9 mouse cellular contexts compared by ENCODE assay signal in the genomic region with DNA sequence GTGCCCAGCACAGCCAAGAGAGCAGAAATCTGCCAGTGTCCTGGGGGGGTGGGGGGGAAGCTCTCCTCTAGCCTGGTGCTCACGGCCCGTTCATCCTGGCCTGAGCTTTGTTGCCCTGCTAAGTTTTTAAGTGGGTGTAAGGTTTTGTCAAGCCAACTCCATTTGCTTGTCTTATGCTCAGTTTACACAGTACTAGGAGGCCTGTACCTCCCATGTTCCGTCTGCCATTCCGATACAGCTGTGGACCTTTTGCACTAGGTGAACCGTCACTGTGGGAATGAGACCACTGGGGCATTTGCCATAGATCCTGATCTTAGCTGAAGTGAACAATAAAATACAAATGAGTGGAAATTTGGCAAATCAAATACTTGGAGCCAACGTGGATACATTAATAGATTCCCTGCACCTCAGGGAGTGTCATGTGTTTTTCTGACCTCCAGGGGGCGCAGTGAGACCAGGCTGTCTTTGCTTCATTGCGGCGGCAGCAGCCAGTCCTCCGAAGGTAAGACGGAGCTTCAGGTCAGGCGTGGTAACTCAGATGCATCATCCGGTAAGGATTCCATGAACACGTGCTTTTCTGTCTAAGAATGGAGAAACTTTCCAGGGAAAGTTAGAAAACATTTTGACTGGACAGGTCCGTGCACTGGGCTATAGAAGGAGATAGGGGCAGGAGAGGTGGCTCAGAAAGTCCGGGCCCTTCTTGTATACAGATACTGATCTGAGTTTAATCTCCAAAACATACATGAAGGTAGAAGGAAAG. TPM values are rescaled to one million over a fixed set of nuclear protein-coding genes. Genes with fewer than 3 reads are reported as not detected.
DNase-seq lines count a peak whose midpoint lies in the region; ATAC-seq and TF ChIP-seq lines count a peak whose summit lies in the region.
"Had no signal": no experiment of that assay in that cellular context is flagged by ENCODE, and none has a peak within 500 bp of the region (broad histone marks: within the 10 kb centered on the region; RNA-seq: fewer than 3 reads in every experiment).

No protein-coding gene starts in this region.

- no peak overlapping the region for H3K4me2 ChIP-seq in heart, embryonic 11.5 days
- no peak overlapping the region for H3K4me2 ChIP-seq in intestine, embryonic 16.5 days (ENCODE audit: low read depth, low read length)
- no peak overlapping the region for H3K4me2 ChIP-seq in midbrain, embryonic 16.5 days (ENCODE audit: low read length)

- no peak overlapping the region for H3K4me3 ChIP-seq in heart, adult 2 months
- H3K4me3 ChIP-seq in heart, embryonic 11.5 days (ENCODE audit: low read depth, low read length) = no peak overlapping the region
- no peak overlapping the region for H3K4me3 ChIP-seq in intestine, embryonic 16.5 days (ENCODE audit: low read length)
- no peak overlapping the region for H3K4me3 ChIP-seq in midbrain, embryonic 16.5 days (ENCODE audit: low read depth, low read length)

- H3K4me1 ChIP-seq in heart, adult 2 months (ENCODE audit: control insufficient read depth, insufficient read depth, low read length) = no peaks in the 10 kb centered on the region
- H3K4me1 ChIP-seq in heart, embryonic 11.5 days (ENCODE audit: control insufficient read depth, insufficient read depth, low read length) = no peaks in the 10 kb centered on the region
- H3K4me1 ChIP-seq in intestine, embryonic 16.5 days (ENCODE audit: control insufficient read depth, insufficient read depth, low read length) = no peaks in the 10 kb centered on the region
- H3K4me1 ChIP-seq in midbrain, embryonic 16.5 days (ENCODE audit: control insufficient read depth, insufficient read depth, low read length) = no peaks in the 10 kb centered on the region

- H3K36me3 ChIP-seq in heart, adult 2 months (ENCODE audit: control insufficient read depth, insufficient read depth, low read length) = no peaks in the 10 kb centered on the region
- H3K36me3 ChIP-seq in heart, embryonic 11.5 days (ENCODE audit: control insufficient read depth, insufficient read depth, low read length) = no peaks in the 10 kb centered on the region
- H3K36me3 ChIP-seq in intestine, embryonic 16.5 days (ENCODE audit: control insufficient read depth, insufficient read depth, low read length) = no peaks in the 10 kb centered on the region
- no peaks in the 10 kb centered on the region for H3K36me3 ChIP-seq in midbrain, embryonic 16.5 days (ENCODE audit: control insufficient read depth, insufficient read depth, low read length)

- no peaks in the 10 kb centered on the region for H3K9me3 ChIP-seq in heart, embryonic 11.5 days (replicated peaks; ENCODE audit: control insufficient read depth, low read length)
- H3K9me3 ChIP-seq in intestine, embryonic 16.5 days (ENCODE audit: control insufficient read depth, low read length) = no peaks in the 10 kb centered on the region
- no peaks in the 10 kb centered on the region for H3K9me3 ChIP-seq in midbrain, embryonic 16.5 days (replicated peaks; ENCODE audit: control insufficient read depth, low read length, poor library complexity, severe bottlenecking)

- TF ChIP-seq POLR2A in heart, adult 2 months (IDR thresholded peaks at IDR 0.05; ENCODE audit: insufficient read depth, low read depth, low read length) = no peak

- ATAC-seq in heart, embryonic 11.5 days (replicated peaks; ENCODE audit: insufficient number of reproducible peaks, low FRiP score, low TSS enrichment) = no peak
- ATAC-seq in intestine, embryonic 16.5 days = peak; percentile 46; the same call in 1 of the 2 replicates
- ATAC-seq in midbrain, embryonic 16.5 days = peak; percentile 82

- no peaks in the 10 kb centered on the region for H3K79me2 ChIP-seq in heart, adult 2 months (replicated peaks; ENCODE audit: control insufficient read depth, insufficient read depth, low read length)

- H3K27ac ChIP-seq in heart, adult 2 months = no peak overlapping the region
- H3K27ac ChIP-seq in heart, embryonic 11.5 days (ENCODE audit: low read depth, low read length) = no peak overlapping the region
- H3K27ac ChIP-seq in intestine, embryonic 16.5 days (ENCODE audit: low read length) = no peak overlapping the region
- H3K27ac ChIP-seq in midbrain, embryonic 16.5 days (ENCODE audit: low read length) = no peak overlapping the region
- H3K27ac ChIP-seq: macrophage had no signal

- no peak overlapping the region for H3K9ac ChIP-seq in heart, adult 2 months (ENCODE audit: low read depth, low read length)
- H3K9ac ChIP-seq in heart, embryonic 11.5 days (ENCODE audit: low read depth, low read length) = no peak overlapping the region
- H3K9ac ChIP-seq in intestine, embryonic 16.5 days (ENCODE audit: low read depth, low read length) = no peak overlapping the region
- H3K9ac ChIP-seq in midbrain, embryonic 16.5 days (ENCODE audit: low read depth, low read length) = no peak overlapping the region

- intact Hi-C loops in heart, adult 2 months (cut with DNase I) = loop anchor here (2.0 to 5.0 kb wide), 3 partner anchors 170 to 417 kb away; no protein-coding TSS in a partner anchor
- intact Hi-C loops in left cerebral cortex, postnatal 36 days (cut with DNase I) = loop anchor here (10.0 kb wide), 2 partner anchors 420 to 1130 kb away; no protein-coding TSS in a partner anchor

- TF ChIP-seq EP300 in heart, adult 2 months (IDR thresholded peaks at IDR 0.05; ENCODE audit: insufficient read depth, low read depth, low read length) = peak; percentile 66; the same call in 1 of the 2 replicates

- H3K27me3 ChIP-seq in heart, adult 2 months (ENCODE audit: control insufficient read depth, insufficient read depth, low read length) = no peaks in the 10 kb centered on the region
- H3K27me3 ChIP-seq in heart, embryonic 11.5 days (ENCODE audit: control insufficient read depth, insufficient read depth, low read length) = no peaks in the 10 kb centered on the region
- no peaks in the 10 kb centered on the region for H3K27me3 ChIP-seq in intestine, embryonic 16.5 days (replicated peaks; ENCODE audit: control insufficient read depth, insufficient read depth, low read length)
- H3K27me3 ChIP-seq in midbrain, embryonic 16.5 days (ENCODE audit: control insufficient read depth, insufficient read depth, low read depth, low read length) = no peaks in the 10 kb centered on the region

- peak; percentile 95 for TF ChIP-seq CTCF in heart, adult 2 months (IDR thresholded peaks at IDR 0.05)

- DNase-seq in heart, adult 2 months = peak; percentile 46 to 74
- DNase-seq in cerebellum, adult 9-11 months = peak; percentile 20
- DNase-seq in frontal cortex, postnatal 10 days (ENCODE audit: low spot score in 2 of 2) = peak; percentile 38 to 64
- peak; percentile 47 to 57 for DNase-seq in left cerebral cortex, postnatal 36 days (ENCODE audit: low spot score in 2 of 2)
- peak; percentile 54 to 81 for DNase-seq in spleen, postnatal 4 days (ENCODE audit: low spot score in 2 of 2)

- 44% methylated on average over 16 of the region's 16 CpGs for WGBS in heart, adult 2 months
- 39% methylated on average over 16 of the region's 16 CpGs for WGBS in heart, embryonic 11.5 days (ENCODE audit: insufficient replicate concordance)
- 37% methylated on average over 16 of the region's 16 CpGs for WGBS in intestine, embryonic 16.5 days
- WGBS in midbrain, embryonic 16.5 days = 45% methylated on average over 16 of the region's 16 CpGs

RNA-seq across cellular contexts. Expression of gene Smco2, which starts 25.0 kb away (rescaled TPM):
- 1 to 10 TPM; 2.0 TPM for total RNA-seq in heart, adult 2 months (2021)
- 0.47 and 0.76 TPM in 2 replicates for polyA plus RNA-seq in heart, adult 2 months (2012; rRNA removed)
- polyA plus RNA-seq in heart, embryonic 11.5 days (2014; fragmentation: Nextera tagmentation; extraction: Ambion mirVana) = not detected in 2 replicates
- polyA plus RNA-seq in intestine, embryonic 16.5 days (2015; fragmentation: Nextera tagmentation; extraction: Ambion mirVana) = not detected in 2 replicates
- total RNA-seq in left cerebral cortex, postnatal 36 days (2021) = not detected
- polyA plus RNA-seq in midbrain, embryonic 16.5 days (2015; fragmentation: Nextera tagmentation; extraction: Ambion mirVana) = not detected in 2 replicates
- polyA plus RNA-seq: macrophage had no signal

RNA-seq across cellular contexts. Expression of gene Arntl2, which starts 29.1 kb away (rescaled TPM):
- 1 to 10 TPM in 1 of 2 experiments, under 1 TPM in 1; 0.86 to 1.5 TPM for total RNA-seq in heart, adult 2 months (2021)
- polyA plus RNA-seq in heart, adult 2 months (2012; rRNA removed) = 1.6 and 2.6 TPM in 2 replicates
- 1.9 and 3.3 TPM in 2 replicates for polyA plus RNA-seq in heart, embryonic 11.5 days (2014; fragmentation: Nextera tagmentation; extraction: Ambion mirVana)
- polyA plus RNA-seq in intestine, embryonic 16.5 days (2015; fragmentation: Nextera tagmentation; extraction: Ambion mirVana) = 2.3 and 2.6 TPM in 2 replicates
- total RNA-seq in left cerebral cortex, postnatal 36 days (2021) = 10 to 100 TPM in 1 of 2 experiments, 1 to 10 TPM in 1; 4.4 to 14.4 TPM
- polyA plus RNA-seq in midbrain, embryonic 16.5 days (2015; fragmentation: Nextera tagmentation; extraction: Ambion mirVana) = 2.9 and 4.2 TPM in 2 replicates
